Mouse (Mus musculus) 3T3-L1 (cell line): ENCODE measurements around the gene Fbll1.
A peak's percentile ranks its signal among the peaks of the same experiment; 100 is the strongest.
"Not testable (repeated sequence)": the region's sequence is repeated elsewhere in the genome, so short reads cannot be mapped to it uniquely, and the experiment has no call there.

Source experiments
- DNase-seq: peaks from one replicate; pipeline ENCODE4 v3.0.0-alpha.2; 2015; ENCODE audit warnings: low read depth, low spot score

Fbll1 gene

DNA sequence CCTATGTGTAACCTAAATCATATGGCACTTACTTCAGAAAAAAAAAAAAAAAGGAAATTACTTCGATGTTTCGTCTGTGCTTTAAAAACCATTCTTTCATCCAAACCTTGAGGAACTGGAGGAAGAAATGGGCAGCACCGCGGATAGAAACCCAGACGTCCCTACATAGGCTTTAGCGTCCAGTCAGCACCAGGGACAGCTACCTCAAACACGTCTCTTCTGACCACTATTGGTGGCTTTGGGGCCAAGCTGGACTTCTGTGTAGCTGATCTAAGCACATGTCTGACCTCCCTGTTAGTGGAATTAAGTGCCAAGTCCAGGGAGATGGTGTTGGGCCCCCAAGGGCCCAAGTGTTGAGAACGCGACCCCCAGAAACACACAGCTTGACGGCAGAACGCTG lies at the start of gene Fbll1:
Gene Fbll1, minus strand, starts transcription at position 11 of the 400 bp plus-strand sequence.
- peak; percentile 53 for DNase-seq

DNA sequence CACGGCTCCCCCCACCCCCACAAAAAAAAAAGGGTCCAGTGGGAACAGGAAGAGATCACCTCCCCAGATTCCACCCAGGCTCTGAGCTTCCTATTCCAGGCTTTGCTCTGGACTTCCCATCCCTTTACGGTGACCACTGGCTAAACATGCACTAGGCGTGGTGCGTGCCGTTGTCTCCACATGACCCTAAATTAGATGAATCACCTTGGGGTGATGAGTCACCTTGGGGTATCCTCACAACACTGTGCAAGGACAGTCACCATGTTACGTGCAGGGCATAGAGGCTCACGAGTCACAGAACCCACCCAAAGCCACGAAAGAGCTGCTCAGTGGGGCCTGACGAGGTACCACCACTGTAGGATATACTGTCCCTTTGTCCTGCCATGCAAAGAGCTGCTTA lies 45.6 kb upstream of the Fbll1 start:
- DNase-seq, result peak; percentile 70

DNA sequence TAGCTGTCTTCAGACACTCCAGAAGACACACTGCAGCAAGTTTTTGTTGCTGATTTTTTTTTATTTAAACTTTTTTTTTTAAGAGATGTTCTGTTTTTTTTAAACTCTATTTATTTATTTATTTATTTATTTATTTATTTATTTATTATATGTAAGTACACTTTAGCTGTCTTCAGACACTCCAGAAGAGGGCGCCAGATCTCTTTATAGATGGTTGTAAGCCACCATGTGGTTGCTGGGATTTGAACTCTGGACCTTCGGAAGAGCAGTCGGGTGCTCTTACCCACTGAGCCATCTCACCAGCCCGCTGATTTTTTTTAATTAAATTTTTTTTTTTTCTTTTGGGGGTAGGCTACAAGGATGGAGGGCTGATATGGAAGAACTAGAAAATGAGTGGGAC lies 43.9 kb upstream of the Fbll1 start:
- DNase-seq, result peak; percentile 37

DNA sequence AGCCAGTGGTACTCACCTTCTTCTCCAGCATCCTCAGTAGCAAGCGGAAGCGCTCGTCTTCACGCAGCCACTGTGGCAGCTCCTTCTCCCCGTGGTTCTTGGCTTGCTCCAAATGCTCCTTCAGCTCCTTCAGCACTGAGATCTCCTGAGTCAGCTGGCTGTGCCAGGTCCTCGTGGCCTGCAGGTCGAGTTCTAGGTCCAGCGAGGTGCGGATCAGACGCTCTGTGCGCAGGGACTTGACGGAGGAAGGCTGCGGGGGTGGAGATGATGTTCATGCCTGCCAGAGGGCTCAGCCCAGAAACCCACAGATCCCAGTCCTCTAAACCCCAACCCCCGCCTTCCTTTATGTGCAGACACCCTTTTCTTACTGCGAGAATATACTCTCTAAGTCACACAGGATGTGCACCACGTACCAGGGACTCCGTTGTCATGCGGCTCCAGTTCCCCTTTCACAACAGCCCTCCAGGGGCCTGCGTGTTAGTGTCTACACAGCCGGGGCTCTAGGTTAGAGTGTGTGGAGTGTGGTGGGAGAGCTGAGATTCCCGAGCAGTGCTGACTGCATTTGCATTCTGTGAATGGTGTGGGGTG lies 43.1 kb upstream of the Fbll1 start:
- DNase-seq, result no peak

DNA sequence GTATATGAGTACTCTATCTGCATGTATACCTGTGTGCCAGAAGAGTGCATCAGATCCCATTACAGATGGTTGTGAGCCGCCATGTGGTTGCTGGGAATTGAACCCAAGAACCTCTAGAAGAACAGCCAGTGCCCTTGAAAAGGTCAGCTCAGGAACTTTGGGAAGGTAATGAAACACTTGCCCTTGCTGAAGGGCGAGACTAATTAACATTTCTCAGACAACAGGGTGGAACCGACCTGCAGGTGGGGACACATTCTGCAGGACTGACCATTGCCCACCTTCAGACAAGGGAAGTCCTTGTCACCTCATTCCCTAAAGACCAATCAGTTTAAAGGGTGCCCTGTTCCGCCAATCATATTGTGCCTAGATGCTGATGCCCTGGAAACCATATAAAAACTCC lies 42.1 kb upstream of the Fbll1 start:
- not testable (repeated sequence) for DNase-seq

DNA sequence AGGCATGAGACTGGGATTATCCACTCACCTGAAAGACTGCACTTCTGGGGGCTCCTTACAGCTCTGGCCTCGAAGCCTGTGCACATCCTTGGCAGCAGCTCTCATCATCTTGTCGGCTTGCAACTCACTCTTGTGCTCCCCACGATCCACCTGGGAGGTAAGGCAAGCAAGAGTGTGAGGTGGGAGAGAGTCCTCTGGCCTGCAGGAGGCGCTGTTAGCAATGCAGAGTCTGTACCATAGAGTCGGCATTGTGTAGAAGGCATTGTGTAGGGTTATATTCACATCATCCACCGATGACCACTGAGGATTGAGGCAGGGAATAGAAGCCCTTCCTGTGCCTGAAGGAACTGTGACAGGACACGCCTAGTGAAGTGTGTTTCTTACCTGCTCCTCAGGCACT lies 41.6 kb upstream of the Fbll1 start:
- peak; percentile 39 for DNase-seq

DNA sequence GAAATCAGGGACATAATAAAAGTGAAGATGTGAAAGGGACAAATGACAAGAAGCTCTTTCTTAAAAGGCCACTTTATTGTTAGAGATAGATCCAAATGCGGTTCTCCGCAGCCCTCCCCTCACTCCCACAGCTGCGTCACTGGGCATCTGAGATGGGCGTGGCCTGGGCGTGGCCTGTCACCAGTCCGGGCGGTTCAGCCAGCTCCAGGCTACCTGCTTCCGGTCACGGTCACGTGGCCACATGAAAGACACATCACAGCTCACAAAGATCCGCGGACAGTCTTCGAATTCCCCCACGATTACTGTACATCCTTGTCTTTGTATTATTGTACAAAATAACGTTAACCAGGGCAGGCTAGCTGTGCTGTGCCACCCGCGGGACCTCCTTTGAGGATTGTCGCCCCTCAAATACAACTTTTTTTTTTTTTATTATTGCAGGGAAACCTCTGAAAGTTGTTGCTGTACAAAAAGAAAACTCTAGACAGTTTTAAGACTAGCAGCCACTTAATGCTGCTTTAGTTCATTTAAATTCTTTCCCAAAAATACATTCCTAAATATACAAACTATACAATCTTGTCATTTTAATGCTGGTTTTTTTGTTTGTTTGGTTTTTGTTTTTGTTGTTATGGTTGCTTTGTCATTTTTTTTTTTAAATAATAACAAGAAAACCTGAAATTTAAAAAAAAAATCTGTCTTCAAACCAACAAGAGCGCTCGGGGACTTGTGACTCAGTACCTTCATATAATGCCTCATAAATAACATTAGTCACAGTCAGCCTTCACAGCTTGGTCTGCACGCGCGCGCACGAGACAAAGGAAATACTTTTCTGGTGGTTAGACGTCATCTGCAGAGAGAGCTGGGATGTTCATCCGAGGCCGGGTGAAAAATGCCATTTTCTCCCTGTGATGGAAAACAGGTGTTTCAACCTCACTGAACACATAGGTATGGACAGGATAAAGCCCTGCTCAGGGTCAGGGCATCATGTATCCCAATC lies 40.0 kb upstream of the Fbll1 start:
- peak; percentile 96 for DNase-seq

DNA sequence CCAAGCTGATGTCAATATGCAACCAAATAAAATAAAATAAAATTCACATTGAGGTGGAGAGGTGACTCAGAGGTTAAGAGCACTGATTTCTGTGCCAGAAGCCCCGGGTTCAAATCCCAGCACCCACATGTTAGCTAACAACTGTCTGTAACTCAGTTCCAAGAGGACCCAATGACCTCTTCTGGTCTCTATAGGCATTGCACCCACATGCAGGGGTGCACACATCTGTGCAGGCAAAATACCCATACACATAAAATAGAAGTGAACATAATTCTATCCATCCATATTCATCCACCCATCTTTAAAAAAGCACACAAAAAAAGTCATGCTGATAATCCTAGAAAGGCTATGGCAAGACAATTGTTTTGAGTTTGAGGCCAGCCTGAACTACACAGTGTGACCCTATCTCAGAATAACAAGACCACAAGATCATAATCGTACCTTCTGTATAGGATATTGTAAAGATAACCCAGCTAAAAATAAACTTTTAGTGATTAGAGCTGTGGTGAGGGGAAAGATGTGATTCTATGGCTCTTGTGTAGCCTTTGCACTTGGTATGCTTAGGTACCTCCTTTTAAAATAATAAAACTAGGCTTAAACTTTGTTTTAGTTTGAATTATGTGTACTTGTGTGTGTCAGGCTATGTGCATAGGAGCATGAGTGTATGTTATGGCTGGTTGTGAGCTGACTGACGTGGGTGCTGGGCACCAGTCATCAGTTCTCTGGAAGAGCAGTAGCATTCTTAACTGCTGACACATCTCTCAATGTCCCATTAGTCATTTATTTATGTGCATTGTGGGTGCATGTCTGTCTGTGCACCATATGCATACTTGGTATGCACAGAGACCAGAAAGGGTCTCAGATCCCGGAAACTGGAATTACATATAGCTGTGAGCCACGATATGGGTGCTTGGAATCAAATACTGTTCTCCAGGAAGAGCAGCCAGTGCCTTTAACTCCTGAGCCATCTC lies 38.8 kb upstream of the Fbll1 start:
- DNase-seq, result peak; percentile 92

DNA sequence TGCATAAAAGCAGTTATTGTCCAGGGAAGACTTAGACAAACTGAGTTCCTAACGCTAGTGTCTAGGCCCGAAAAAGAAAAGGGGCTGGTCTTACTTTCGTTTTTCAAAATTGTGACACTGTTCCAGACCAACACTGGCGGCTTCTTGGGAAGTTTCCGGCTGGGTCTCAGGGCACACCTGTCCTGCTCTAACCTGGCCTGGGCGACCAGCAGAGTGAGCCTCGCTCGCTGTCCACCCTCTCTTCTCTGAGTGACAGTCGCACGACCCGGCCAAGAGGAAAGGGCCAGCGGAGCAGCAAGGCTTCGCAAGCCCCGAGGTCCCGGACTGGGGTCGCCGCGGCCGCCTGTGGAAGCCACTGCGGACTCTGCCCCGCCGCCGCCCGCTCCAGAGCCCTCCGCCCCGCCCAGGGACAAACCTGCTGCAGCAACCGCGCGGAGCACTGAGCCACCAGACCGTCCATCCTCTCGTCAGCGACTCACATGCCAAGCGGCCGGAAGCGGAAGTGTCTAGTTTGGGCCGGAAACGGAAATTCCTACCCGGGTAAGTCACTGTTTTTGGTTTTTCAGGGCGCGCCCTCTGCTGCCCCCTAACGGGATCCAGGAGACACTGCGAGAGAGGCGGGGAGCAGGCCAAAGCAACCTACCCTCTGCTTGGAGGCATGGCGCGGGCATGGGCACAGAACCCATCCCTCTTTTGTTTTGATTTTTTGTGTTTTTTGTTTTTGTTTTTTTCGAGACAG lies 35.5 kb upstream of the Fbll1 start, which contains the start of gene Rars:
Gene Rars, minus strand, starts transcription at position 485 of the 739 bp plus-strand sequence.
- peak; percentile 97 for DNase-seq

DNA sequence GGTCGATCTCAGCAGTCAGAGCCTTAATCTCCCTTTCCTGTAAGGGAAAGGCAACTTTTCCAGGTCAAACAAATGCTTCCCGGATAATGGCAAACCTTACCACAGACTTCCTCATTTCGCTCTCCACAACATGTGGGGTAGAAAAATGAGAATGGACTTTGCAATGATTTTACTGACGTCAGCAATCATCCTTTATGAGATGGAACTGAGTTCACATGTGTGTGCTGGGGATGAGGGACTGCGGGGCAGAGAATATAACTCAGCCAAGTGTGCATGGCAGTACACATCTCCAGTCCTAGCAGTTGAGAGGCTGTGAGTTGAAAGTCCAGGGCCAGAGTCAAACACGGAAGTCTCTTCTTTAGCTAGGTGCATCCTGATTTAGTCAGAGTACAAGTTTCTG lies 34.6 kb upstream of the Fbll1 start:
- peak; percentile 5 for DNase-seq

DNA sequence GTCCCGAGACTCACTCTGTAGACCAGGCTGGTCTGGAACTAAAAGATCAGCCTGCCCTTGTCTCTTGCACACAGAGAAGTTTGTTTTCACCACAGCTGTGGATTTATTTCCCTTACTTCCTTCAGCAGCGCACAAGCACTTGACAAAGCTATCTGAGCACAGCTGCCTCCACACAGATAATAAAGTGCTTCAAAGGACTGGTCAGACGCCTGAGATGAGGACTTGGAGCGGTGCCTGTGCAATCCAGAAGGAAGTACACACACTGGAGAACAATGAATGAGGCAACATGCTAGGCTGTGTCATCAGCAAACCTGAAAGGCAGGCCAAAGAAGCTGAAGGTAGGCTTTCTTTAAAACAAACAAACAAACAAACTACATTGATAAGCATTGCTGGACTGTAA lies 33.5 kb upstream of the Fbll1 start:
- peak; percentile 33 for DNase-seq

DNA sequence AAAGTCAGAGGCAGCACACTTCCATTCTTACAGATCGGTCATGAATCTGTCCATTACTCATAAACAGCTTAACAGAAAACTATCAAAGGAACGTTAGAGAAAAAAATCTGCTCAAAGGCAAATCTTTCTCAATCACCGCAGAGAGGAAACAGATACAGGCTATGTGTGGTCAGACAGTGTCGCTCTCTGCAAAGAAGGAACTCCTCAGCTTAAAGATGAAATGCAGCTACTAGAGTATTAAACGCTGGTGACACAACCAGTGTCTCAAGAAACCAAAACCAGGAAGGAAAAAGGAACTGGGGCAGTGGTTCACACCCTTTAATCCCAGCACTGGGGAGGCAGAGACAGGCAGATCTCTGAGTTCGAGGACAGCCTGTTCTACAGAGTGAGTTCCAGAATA lies 29.0 kb upstream of the Fbll1 start:
- no peak for DNase-seq

DNA sequence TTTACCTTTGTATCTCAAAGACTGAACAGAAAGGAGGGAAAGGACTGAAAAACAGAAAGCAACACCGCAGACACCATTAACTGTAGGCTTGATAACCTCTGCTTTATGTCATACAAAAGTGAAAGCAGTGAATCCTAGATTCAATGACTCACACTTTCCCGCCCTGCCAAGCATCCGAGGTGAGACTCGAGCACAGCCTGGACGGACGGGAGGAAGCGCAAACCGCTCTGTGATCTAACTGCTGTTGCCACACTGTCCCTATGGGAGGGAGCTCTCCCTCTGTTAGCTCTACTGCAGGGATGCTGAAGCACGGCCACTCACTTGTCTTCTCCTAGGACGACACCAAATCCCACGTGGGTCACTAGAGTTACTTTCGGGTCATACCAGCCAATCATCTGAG lies 17.6 kb upstream of the Fbll1 start:
- DNase-seq, result peak; percentile 39

DNA sequence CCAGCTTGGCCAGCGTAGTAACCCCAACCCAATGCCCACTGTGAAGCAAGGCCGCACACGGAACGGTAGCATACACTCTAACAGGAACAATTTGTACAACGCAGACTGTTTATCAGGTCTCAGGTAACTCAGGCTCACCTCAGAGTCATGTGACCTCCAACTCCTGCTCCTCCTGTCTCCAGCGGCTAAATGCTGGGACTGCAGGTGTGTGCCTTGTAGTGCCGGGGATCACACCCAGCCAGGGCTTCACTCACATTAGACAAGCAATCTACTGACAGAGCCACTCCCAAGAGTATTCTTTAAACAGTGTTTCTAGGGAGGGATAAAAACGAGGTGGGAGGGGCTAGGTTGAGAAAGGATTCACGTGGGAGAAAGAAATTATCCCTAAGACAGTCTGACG lies 12.8 kb upstream of the Fbll1 start:
- DNase-seq, result no peak

DNA sequence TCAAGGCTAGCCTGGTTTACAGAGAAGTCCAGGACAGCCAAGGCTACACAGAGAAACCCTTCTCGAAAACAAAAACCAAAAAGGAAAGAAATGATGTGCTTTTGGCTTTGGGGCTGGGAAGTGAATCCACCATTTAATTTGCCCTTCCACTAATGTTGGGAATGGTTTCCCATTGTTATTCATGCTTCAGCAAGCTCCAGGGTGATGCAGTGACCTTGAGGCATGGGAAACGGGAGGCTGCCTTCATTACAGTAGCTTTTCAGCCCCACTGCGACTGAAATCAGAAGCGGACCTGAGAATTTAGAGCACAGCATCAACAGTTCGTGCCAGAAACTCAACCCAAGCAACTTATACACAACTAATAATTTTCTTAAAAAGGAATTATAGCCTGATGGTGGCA lies 2.6 kb upstream of the Fbll1 start:
- no peak for DNase-seq

DNA sequence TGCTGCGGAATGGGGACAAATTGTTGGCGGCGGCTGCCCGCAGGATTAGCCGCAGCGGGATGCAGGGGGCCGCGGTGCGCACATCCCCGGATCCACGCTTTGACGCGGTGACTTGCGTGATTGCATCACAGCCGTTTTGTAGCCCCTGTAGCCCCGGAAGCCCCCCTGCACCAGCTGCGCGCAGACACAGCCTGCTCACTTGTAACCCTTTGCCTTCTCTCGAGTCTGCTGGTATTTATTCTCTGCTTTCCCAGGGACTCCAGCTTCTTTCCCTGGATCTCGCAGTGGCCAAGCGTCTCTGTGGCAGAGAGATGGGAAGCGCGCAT lies 226 bp downstream of the Fbll1 start:
- DNase-seq, result no peak

DNA sequence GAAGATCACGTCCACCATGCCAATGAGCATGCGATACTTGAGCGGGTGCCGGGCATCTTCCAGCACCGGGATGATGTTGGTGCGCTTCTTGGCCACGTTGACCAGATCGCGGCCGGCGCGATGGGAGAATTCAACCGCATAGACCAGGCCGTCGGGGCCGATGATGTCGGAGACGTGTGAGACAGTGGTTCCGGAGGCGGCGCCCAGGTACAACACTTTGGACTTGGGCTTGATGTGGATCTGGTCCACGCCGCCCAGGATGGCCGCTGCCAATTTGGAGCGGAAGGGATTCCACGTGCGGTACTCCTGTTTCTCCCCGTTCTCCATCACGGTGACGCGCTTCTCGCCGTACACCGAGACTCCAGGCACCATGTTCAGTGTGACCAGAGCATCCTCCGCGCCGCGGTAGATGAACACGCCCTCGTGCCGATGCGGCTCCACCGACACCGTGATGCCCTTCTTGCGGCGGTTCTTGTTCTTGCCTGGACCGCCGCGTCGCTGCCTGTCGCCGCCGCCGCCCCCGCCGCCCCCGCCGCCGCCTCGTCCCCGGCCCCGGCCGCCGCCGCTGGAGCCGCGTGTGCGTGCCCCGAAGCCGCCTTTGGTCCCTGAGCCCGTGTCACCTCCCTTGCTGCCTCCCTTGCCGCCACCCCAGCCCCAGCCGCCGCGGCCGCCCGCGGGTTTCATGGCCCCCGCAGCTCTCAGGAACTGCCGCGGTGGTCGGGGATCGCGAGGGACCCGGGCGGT lies 761 bp downstream of the Fbll1 start:
- DNase-seq, result no peak

DNA sequence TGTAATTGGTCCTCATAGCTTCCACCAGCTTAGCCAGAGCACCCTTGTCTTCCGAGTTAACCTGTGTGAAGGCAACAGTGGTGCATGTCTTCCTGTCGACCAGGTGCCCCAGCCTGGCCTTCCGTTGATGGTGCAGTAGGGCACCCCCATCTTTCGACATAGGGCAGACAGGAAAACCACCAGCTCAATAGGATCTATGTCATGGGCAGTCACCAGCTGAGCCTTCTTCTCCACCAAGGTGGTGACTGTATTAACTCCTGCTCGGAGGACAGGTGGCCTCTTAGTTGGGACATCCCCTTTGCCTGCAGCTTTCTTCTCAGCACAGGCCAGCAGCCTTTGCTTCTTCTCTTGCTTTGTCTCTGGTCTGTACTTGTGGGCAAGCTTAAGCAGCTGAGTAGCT lies 5.9 kb downstream of the Fbll1 start:
- DNase-seq, result not testable (repeated sequence)

DNA sequence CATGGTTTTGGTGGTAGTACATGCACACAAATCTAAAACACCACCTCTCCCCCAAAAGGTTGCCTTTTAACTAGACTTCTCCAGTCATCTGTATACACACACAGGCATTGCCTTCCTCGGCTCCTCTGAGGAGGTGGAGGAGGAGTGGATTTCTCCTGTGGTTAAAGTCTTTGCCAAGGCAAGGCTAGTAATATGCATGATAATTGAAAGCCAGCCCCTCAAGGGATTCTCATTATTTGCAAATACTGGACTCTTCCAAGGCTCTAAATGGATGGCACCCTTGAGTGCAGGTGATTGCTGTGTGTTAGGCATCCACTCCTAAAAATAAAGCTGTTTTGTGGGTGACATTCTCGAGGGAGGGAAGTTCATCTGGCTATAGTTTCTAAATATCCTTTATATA lies 10.2 kb downstream of the Fbll1 start:
- no peak for DNase-seq

DNA sequence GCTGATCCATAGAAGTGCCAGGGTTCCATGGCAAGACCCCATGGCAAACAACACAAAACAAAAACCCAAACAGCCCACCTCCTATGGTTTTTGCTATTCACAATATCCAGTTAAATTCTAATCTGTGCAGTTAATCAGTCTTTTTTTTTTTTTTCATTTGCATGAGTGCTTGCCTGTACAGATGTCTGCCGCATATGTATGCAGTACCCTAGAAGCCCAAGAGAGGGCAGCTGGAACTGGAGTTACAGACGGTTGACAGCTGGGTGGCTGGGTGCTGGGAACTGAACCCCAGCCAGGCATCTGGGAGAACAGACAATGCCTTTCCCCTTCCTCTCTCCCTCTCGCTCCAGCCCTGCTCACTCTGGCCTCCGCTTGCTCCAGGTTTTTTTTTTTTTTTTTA lies 14.1 kb downstream of the Fbll1 start:
- DNase-seq, result peak; percentile 31

DNA sequence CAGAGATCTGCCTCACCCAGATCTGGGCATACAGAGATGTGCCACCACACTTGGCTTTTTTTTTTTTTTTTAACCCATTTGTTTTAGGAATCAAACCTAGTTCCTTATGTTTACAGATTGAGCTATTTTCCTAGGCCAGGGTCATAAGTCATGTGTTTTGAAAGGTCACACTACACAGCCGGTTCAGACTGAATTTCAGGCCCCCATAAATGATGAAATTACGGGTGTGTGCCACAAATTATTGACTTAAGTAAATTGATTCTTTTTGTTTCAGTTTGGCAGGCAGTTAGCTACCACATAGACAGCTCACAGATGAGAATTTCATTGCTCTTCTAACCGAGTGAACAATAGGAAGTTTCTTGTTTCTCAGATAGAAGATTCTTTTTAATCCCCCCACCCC lies 14.7 kb downstream of the Fbll1 start:
- DNase-seq, result no peak
